Mouse (Mus musculus) CH12.LX (cell line): ENCODE measurements around the gene Gpx3. TPM values are rescaled to one million over a fixed set of nuclear protein-coding genes. Genes with fewer than 3 reads are reported as not detected.

ENCODE experiments used
- DNase-seq: peaks from one replicate; pipeline ENCODE4 v3.0.0-alpha.2; 2013; ENCODE audit errors: extremely low read depth
- H3K27ac ChIP-seq: 2 replicates; pipeline ENCODE4 v1.5.1; 2012; ENCODE audit warnings: low read depth, mild to moderate bottlenecking, control low read depth, moderate library complexity; ENCODE audit not compliant: insufficient read depth
- H3K27me3 ChIP-seq: replicated peaks from 2 replicates; pipeline ENCODE3; 2012; ENCODE audit warnings: inconsistent platforms
- H3K36me3 ChIP-seq, 2 experiments: replicated peaks in 1 of 2; 2 replicates each; pipeline versions ENCODE3 to v1.6.1; 2012; ENCODE audit warnings: inconsistent platforms in 1 of 2, low read length in 1 of 2, mild to moderate bottlenecking in 1 of 2, mixed read lengths in 1 of 2, moderate library complexity in 1 of 2; ENCODE audit not compliant: control insufficient read depth in 1 of 2, insufficient read depth in 1 of 2
- H3K4me1 ChIP-seq, 2 experiments: 2 replicates each; pipeline ENCODE4 v1.6.1; 2012; ENCODE audit warnings: inconsistent platforms in 1 of 2, moderate library complexity in 1 of 2; ENCODE audit not compliant: insufficient read depth in 2 of 2, control insufficient read depth in 1 of 2
- H3K4me2 ChIP-seq: 2 replicates; pipeline ENCODE4 v1.6.1; 2012; ENCODE audit warnings: low read depth, mild to moderate bottlenecking, control low read depth; ENCODE audit not compliant: poor library complexity, insufficient read depth, severe bottlenecking
- H3K4me3 ChIP-seq, 3 experiments: fragments of 150-350 bp in 1 of 3; sonication (generic) in 1 of 3; replicated peaks in 1 of 3; 2 replicates each; pipeline versions ENCODE3 to v1.5.1; 2011 to 2012; ENCODE audit warnings: low read depth in 2 of 3, low read length in 2 of 3, mild to moderate bottlenecking in 2 of 3, moderate library complexity in 2 of 3, control low read depth in 1 of 3, improper control_type of control experiment in 1 of 3, inconsistent platforms in 1 of 3, mixed read lengths in 1 of 3; ENCODE audit not compliant: poor library complexity in 1 of 3
- H3K79me2 ChIP-seq: replicated peaks from 2 replicates; pipeline ENCODE4 v1.6.1; 2012; ENCODE audit warnings: mild to moderate bottlenecking, moderate library complexity; ENCODE audit not compliant: control insufficient read depth, poor library complexity, insufficient read depth, severe bottlenecking; ENCODE audit errors: extremely low read depth
- H3K9ac ChIP-seq: 2 replicates; pipeline ENCODE4 v1.6.1; 2012; ENCODE audit warnings: low read depth, mild to moderate bottlenecking, control low read depth, moderate library complexity; ENCODE audit not compliant: insufficient read depth
- H3K9me3 ChIP-seq: replicated peaks from 2 replicates; pipeline ENCODE3; 2012; ENCODE audit warnings: low read length, inconsistent platforms, mixed read lengths
- BHLHE40 ChIP-seq: IDR thresholded peaks from 2 replicates; pipeline ENCODE4 v1.6.1; 2011; ENCODE audit warnings: mild to moderate bottlenecking, low read depth, low read length, improper control_type of control experiment
- CHD1 ChIP-seq: IDR thresholded peaks from 2 replicates; pipeline ENCODE4 v1.6.1; 2012; ENCODE audit warnings: low read depth, low read length, improper control_type of control experiment, inconsistent platforms
- CHD2 ChIP-seq: IDR thresholded peaks from 2 replicates; pipeline ENCODE4 v1.6.1; 2011; ENCODE audit warnings: low read length, improper control_type of control experiment
- E2F4 ChIP-seq: IDR thresholded peaks from 2 replicates; pipeline ENCODE4 v1.6.1; 2011; ENCODE audit warnings: low read depth, low read length, improper control_type of control experiment; ENCODE audit not compliant: insufficient replicate concordance
- ELF1 ChIP-seq: IDR thresholded peaks from 2 replicates; pipeline ENCODE4 v1.6.1; 2014; ENCODE audit warnings: low read depth, mild to moderate bottlenecking, inconsistent platforms, low read length, improper control_type of control experiment
- EP300 ChIP-seq: IDR thresholded peaks from 2 replicates; pipeline ENCODE4 v1.6.1; 2011; ENCODE audit warnings: low read length, improper control_type of control experiment
- ETS1 ChIP-seq: conservative IDR thresholded peaks from 2 replicates; pipeline ENCODE4 v1.6.1; 2012; ENCODE audit warnings: low read depth, mild to moderate bottlenecking, inconsistent platforms, low read length, improper control_type of control experiment, moderate library complexity
- GABPA ChIP-seq: IDR thresholded peaks from 2 replicates; pipeline ENCODE4 v1.6.1; 2012; ENCODE audit warnings: low read depth, low read length, improper control_type of control experiment, inconsistent platforms; ENCODE audit not compliant: insufficient replicate concordance
- HCFC1 ChIP-seq: IDR thresholded peaks from 2 replicates; pipeline ENCODE4 v1.6.1; 2012; ENCODE audit warnings: low read depth, mild to moderate bottlenecking, inconsistent platforms, low read length, improper control_type of control experiment
- IRF4 ChIP-seq: IDR thresholded peaks from 2 replicates; pipeline ENCODE4 v1.6.1; 2014; ENCODE audit warnings: low read depth, mild to moderate bottlenecking, inconsistent platforms, low read length, improper control_type of control experiment
- JUN ChIP-seq: IDR thresholded peaks from 2 replicates; pipeline ENCODE4 v1.6.1; 2011; ENCODE audit warnings: low read depth, mild to moderate bottlenecking, low read length, improper control_type of control experiment, moderate library complexity; ENCODE audit not compliant: insufficient read depth
- JUND ChIP-seq: conservative IDR thresholded peaks from 2 replicates; pipeline ENCODE4 v1.6.1; 2011; ENCODE audit warnings: low read depth, low read length, improper control_type of control experiment
- KAT2A ChIP-seq: IDR thresholded peaks from 2 replicates; pipeline ENCODE4 v1.6.1; 2012; ENCODE audit warnings: low read length, improper control_type of control experiment, inconsistent platforms; ENCODE audit not compliant: insufficient replicate concordance
- MAFK ChIP-seq: IDR thresholded peaks from 2 replicates; pipeline ENCODE4 v1.6.1; 2011; ENCODE audit warnings: low read length, improper control_type of control experiment; ENCODE audit not compliant: insufficient replicate concordance
- MAX ChIP-seq: IDR thresholded peaks from 2 replicates; pipeline ENCODE4 v1.6.1; 2011; ENCODE audit warnings: low read length, improper control_type of control experiment
- MAZ ChIP-seq: IDR thresholded peaks from 2 replicates; pipeline ENCODE4 v1.6.1; 2012; ENCODE audit warnings: low read depth, mild to moderate bottlenecking, inconsistent platforms, low read length, improper control_type of control experiment, moderate library complexity
- MEF2A ChIP-seq: IDR thresholded peaks from 2 replicates; pipeline ENCODE4 v1.6.1; 2014; ENCODE audit warnings: low read depth, mild to moderate bottlenecking, inconsistent platforms, low read length, improper control_type of control experiment, borderline replicate concordance
- NELFE ChIP-seq: IDR thresholded peaks from 2 replicates; pipeline ENCODE4 v1.6.1; 2011; ENCODE audit warnings: low read depth, low read length, improper control_type of control experiment
- NRF1 ChIP-seq: IDR thresholded peaks from 2 replicates; pipeline ENCODE4 v1.6.1; 2014; ENCODE audit warnings: low read depth, mild to moderate bottlenecking, inconsistent platforms, low read length, improper control_type of control experiment, moderate library complexity
- PAX5 ChIP-seq: IDR thresholded peaks from 2 replicates; pipeline ENCODE4 v1.6.1; 2012; ENCODE audit warnings: low read length, inconsistent platforms, mixed read lengths
- POLR2A ChIP-seq: IDR thresholded peaks from 2 replicates; pipeline ENCODE4 v1.6.1; 2011; ENCODE audit warnings: low read depth, mild to moderate bottlenecking, improper control_type of control experiment, low read length
- POLR2AphosphoS2 ChIP-seq: IDR thresholded peaks from 2 replicates; pipeline ENCODE4 v1.6.1; 2011; ENCODE audit warnings: low read depth, low read length, improper control_type of control experiment
- RCOR1 ChIP-seq: conservative IDR thresholded peaks from 2 replicates; pipeline ENCODE4 v1.6.1; 2012; ENCODE audit warnings: low read depth, mild to moderate bottlenecking, inconsistent platforms, low read length, improper control_type of control experiment
- SIN3A ChIP-seq: IDR thresholded peaks from 2 replicates; pipeline ENCODE4 v1.6.1; 2012; ENCODE audit warnings: low read length, improper control_type of control experiment, inconsistent platforms
- SMC3 ChIP-seq: IDR thresholded peaks from 2 replicates; pipeline ENCODE4 v1.6.1; 2011; ENCODE audit warnings: low read depth, low read length, improper control_type of control experiment
- TBP ChIP-seq: conservative IDR thresholded peaks from 2 replicates; pipeline ENCODE4 v1.6.1; 2011; ENCODE audit warnings: low read depth, low read length, improper control_type of control experiment
- UBTF ChIP-seq: IDR thresholded peaks from 2 replicates; pipeline ENCODE4 v1.6.1; 2012; ENCODE audit warnings: low read depth, mild to moderate bottlenecking, inconsistent platforms, low read length, improper control_type of control experiment, moderate library complexity
- ZMIZ1 ChIP-seq: IDR thresholded peaks from 2 replicates; pipeline ENCODE4 v1.6.1; 2012; ENCODE audit warnings: low read depth, mild to moderate bottlenecking, inconsistent platforms, low read length, improper control_type of control experiment
- ZNF384 ChIP-seq: IDR thresholded peaks from 2 replicates; pipeline ENCODE4 v1.6.1; 2012; ENCODE audit warnings: low read depth, low read length, improper control_type of control experiment, inconsistent platforms
- dilution Hi-C: fragments of 300-500 bp; cut with MboI; formaldehyde crosslinking; loops from 2 replicates; pipeline ENCODE4 v1.14.3; 2020; ENCODE audit warnings: low sequenced_read_pairs; ENCODE audit not compliant: extremely low pct_unique_long_range_greater_than_20kb, extremely low pct_ligation_motif_present
- in situ Hi-C: fragments of 300-500 bp; cut with MboI; formaldehyde crosslinking; loops from 3 replicates; pipeline ENCODE4 v1.14.3; 2019; ENCODE audit warnings: low sequenced_read_pairs, low pct_ligation_motif_present, low pct_unique_long_range_greater_than_20kb, mixed read lengths
- polyA plus RNA-seq: library from polyadenylated mRNA; unstranded; fragments of >175 nt; gene quantifications from 2 replicates; pipeline ENCODE4 v1.2.1, GENCODE M21; 2012; ENCODE audit warnings: low read depth; ENCODE audit not compliant: insufficient read length
- total RNA-seq, 2 experiments: library from RNA; depleted of rRNA; stranded (reverse); fragments of 300-350 nt in 1 of 2; fragments of >200 nt in 1 of 2; gene quantifications; 2 replicates each; pipeline ENCODE4 v1.2.3; 2012 to 2014

Gpx3 gene
- total and polyA plus RNA-seq, 3 experiments = 0.63 TPM; not detected in 2

DNA sequence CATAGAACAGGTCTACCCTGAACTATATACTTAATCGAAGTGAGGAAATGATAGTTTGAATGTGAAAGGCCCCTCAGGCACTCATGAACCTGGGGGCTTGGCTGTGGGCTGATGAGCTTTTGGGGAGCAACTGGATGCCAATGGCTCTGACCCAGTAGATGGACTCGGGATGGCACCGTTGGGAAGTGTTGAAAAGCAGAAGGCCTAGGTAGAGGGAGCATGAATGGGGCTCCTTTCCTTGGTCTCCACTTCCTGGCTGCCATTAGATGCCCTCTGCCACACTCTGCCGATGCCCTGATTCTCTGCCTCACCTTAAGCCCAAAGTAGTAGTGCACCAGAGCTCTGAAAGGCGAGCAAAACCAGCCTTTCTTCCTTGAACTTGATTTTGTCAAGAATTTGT, 26.2 kb upstream of the Gpx3 start:
- dilution Hi-C loops = no loop called here
- Histone ChIP-seq H3K27ac (no peak overlapping the region), H3K36me3 (peaks cover 29 to 41% of the 10 kb centered on the region in 2 experiments), H3K9ac (no peak overlapping the region), H3K9me3 (peaks cover 6% of the 10 kb centered on the region), H3K4me2 (no peak overlapping the region), H3K4me1 (0 out of 4 replicates have a peak, but pooled peaks cover 0 to 3% of the 10 kb centered on the region in 2 experiments), H3K79me2 (no peaks in the 10 kb centered on the region), H3K27me3 (no peaks in the 10 kb centered on the region), H3K4me3 (no peak overlapping the region)
- in situ Hi-C loops = loop anchor here (25.0 kb wide), 1 partner anchor 511 kb away; no protein-coding TSS in a partner anchor
- no peak for DNase-seq
- TF ChIP-seq JUND (no peak), CHD1 (no peak), GABPA (no peak), MAX (no peak), POLR2AphosphoS2 (no peak), JUN (no peak), ZNF384 (no peak), IRF4 (no peak), ETS1 (no peak), MAZ (no peak), CHD2 (no peak), E2F4 (no peak), UBTF (no peak), SMC3 (no peak), NRF1 (no peak), TBP (no peak), EP300 (no peak), POLR2A (no peak), KAT2A (no peak)

DNA sequence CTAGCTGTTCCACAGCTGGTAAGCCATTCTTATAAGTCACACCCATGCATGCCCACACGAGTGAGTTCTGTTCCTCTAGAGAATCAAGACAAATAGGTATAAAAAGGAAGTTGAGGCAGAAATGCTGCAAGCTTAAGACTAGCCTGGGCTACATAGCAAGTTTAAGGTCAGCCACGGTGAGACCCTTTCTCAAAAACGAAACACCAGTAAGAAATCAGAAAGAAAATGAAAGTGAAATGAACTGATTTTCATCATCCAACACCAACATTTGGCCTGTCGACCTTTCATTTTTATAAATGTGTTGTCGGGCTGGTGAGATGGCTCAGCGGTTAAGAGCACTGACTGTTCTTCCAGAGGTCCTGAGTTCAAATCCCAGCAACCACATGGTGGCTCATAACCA, 23.4 kb upstream of the Gpx3 start:
- in situ Hi-C loops = loop anchor here (25.0 kb wide), 1 partner anchor 508 kb away; no protein-coding TSS in a partner anchor

More for the DNA sequence above, 23.4 kb upstream of the Gpx3 start:
- no peak for DNase-seq
- no peaks in the 10 kb centered on the region for H3K27me3 ChIP-seq
- peaks cover 2% of the 10 kb centered on the region for H3K9me3 ChIP-seq
- H3K4me2 ChIP-seq = no peak overlapping the region
- H3K4me3 ChIP-seq = no peak overlapping the region
- peaks cover 3 to 12% of the 10 kb centered on the region in 2 experiments for H3K36me3 ChIP-seq
- TF ChIP-seq ETS1 (no peak), ELF1 (no peak), GABPA (no peak), RCOR1 (no peak), PAX5 (no peak), NRF1 (no peak), MAFK (no peak), ZMIZ1 (no peak), BHLHE40 (no peak), SMC3 (no peak), SIN3A (no peak), MAX (no peak), CHD2 (no peak), CHD1 (no peak), MEF2A (no peak), NELFE (no peak), HCFC1 (no peak)
- dilution Hi-C loops = no loop called here
- no peaks in the 10 kb centered on the region for H3K79me2 ChIP-seq
- no peak overlapping the region for H3K27ac ChIP-seq
- no peak overlapping the region for H3K9ac ChIP-seq
- 0 out of 4 replicates have a peak, but pooled peaks cover 0 to 3% of the 10 kb centered on the region in 2 experiments for H3K4me1 ChIP-seq
